Comparison of ENCODE assay signal across 9 mouse cellular contexts in genomic region chr5:111812581-111812980, GRCm38 (mm10).
DNase-seq lines count a peak whose midpoint lies in the region; ATAC-seq and TF ChIP-seq lines count a peak whose summit lies in the region.
"Had no signal": no experiment of that assay in that cellular context is flagged by ENCODE, and none has a peak within 500 bp of the region (broad histone marks: within the 10 kb centered on the region; RNA-seq: fewer than 3 reads in every experiment).

No protein-coding gene starts in this region.

- TF ChIP-seq CTCF in forebrain, postnatal 0 days (IDR thresholded peaks at IDR 0.05; ENCODE audit: low read depth), result no peak

- ATAC-seq in forebrain, postnatal 0 days, result peak; percentile 42
- ATAC-seq in lung, embryonic 16.5 days (ENCODE audit: low read depth), result peak; percentile 77

- no peak overlapping the region for H3K9ac ChIP-seq in forebrain, postnatal 0 days
- H3K9ac ChIP-seq in lung, embryonic 16.5 days (ENCODE audit: low read length), result no peak overlapping the region
- H3K9ac ChIP-seq: limb, embryonic 13.5 days had no signal

- no peaks in the 10 kb centered on the region for H3K27me3 ChIP-seq in forebrain, postnatal 0 days (ENCODE audit: insufficient read depth, low read length)
- H3K27me3 ChIP-seq in forebrain, embryonic 10.5 days (ENCODE audit: poor library complexity, severe bottlenecking), result peaks cover 21% of the 10 kb centered on the region; the same call in 1 of the 2 replicates
- H3K27me3 ChIP-seq in lung, embryonic 16.5 days (ENCODE audit: control insufficient read depth, insufficient read depth, low read depth, low read length), result no peaks in the 10 kb centered on the region

- WGBS in forebrain, postnatal 0 days, result 40% methylated on average over 7 of the region's 7 CpGs
- WGBS in forebrain, embryonic 10.5 days, result 64% methylated on average over 7 of the region's 7 CpGs
- 33% methylated on average over 7 of the region's 7 CpGs for WGBS in lung, embryonic 16.5 days

- H3K4me2 ChIP-seq in forebrain, postnatal 0 days (ENCODE audit: low read depth), result no peak overlapping the region
- H3K4me2 ChIP-seq in lung, embryonic 16.5 days (ENCODE audit: low read depth, low read length), result no peak overlapping the region
- H3K4me2 ChIP-seq: limb, embryonic 13.5 days had no signal

- H3K27ac ChIP-seq in forebrain, postnatal 0 days (ENCODE audit: low read depth, low read length), result peak overlapping the region; percentile 67
- no peak overlapping the region for H3K27ac ChIP-seq in forebrain, embryonic 10.5 days
- H3K27ac ChIP-seq in lung, embryonic 16.5 days (ENCODE audit: low read length), result peak overlapping the region; percentile 33; the same call in 1 of the 2 replicates
- H3K27ac ChIP-seq: limb, embryonic 13.5 days had no signal

- H3K4me1 ChIP-seq in forebrain, postnatal 0 days (ENCODE audit: insufficient read depth), result peaks cover 11% of the 10 kb centered on the region
- peaks cover 29% of the 10 kb centered on the region for H3K4me1 ChIP-seq in forebrain, embryonic 10.5 days
- H3K4me1 ChIP-seq in lung, embryonic 16.5 days (replicated peaks; ENCODE audit: control insufficient read depth, insufficient read depth, low read length), result peaks cover 13% of the 10 kb centered on the region

- no peaks in the 10 kb centered on the region for H3K36me3 ChIP-seq in forebrain, postnatal 0 days (ENCODE audit: insufficient read depth)
- H3K36me3 ChIP-seq in forebrain, embryonic 10.5 days (replicated peaks), result no peaks in the 10 kb centered on the region
- no peaks in the 10 kb centered on the region for H3K36me3 ChIP-seq in lung, embryonic 16.5 days (ENCODE audit: control insufficient read depth, insufficient read depth, low read length)
- H3K36me3 ChIP-seq: limb, embryonic 13.5 days had no signal

- peak; percentile 55 for DNase-seq in forebrain, postnatal 0 days
- no peak for DNase-seq in forebrain, embryonic 10.5 days (ENCODE audit: extremely low spot score, low spot score)
- DNase-seq in lung, postnatal 36 days, result no peak
- peak; percentile 2 to 43 for DNase-seq in gastrocnemius, postnatal 36 days
- peak; percentile 41 to 48 for DNase-seq in layer of hippocampus, postnatal 36 days
- no peak for DNase-seq in left cerebral cortex, postnatal 10 days (ENCODE audit: extremely low spot score in 1 of 2, low spot score in 2 of 2)
- no peak for DNase-seq in adrenal gland, postnatal 4 days (ENCODE audit: low spot score in 2 of 2)

- intact Hi-C loops in gastrocnemius, postnatal 36 days (cut with DNase I), result no loop called here
- intact Hi-C loops in left cerebral cortex, postnatal 10 days (cut with DNase I), result no loop called here

- no peak overlapping the region for H3K4me3 ChIP-seq in forebrain, postnatal 0 days (ENCODE audit: low read depth, low read length)
- H3K4me3 ChIP-seq in forebrain, embryonic 10.5 days, result no peak overlapping the region
- H3K4me3 ChIP-seq in lung, embryonic 16.5 days (ENCODE audit: low read length), result no peak overlapping the region
- H3K4me3 ChIP-seq: limb, embryonic 13.5 days had no signal

- H3K9me3 ChIP-seq in forebrain, postnatal 0 days (ENCODE audit: low read length), result no peaks in the 10 kb centered on the region
- no peaks in the 10 kb centered on the region for H3K9me3 ChIP-seq in forebrain, embryonic 10.5 days
- no peaks in the 10 kb centered on the region for H3K9me3 ChIP-seq in lung, embryonic 16.5 days (ENCODE audit: control insufficient read depth, low read length)
- H3K9me3 ChIP-seq: limb, embryonic 13.5 days had no signal

Comparison
In these comparisons a context has a peak if more than half of its experiments do, and no peak if none do; other contexts are left out.
1. DNase-seq: peak in forebrain, postnatal 0 days (single experiment), gastrocnemius, postnatal 36 days (2 of 2) and layer of hippocampus, postnatal 36 days (2 of 2); none in forebrain, embryonic 10.5 days (single experiment), lung, postnatal 36 days (single experiment), left cerebral cortex, postnatal 10 days (0 of 2) and adrenal gland, postnatal 4 days (0 of 2).